In the genomic region with DNA sequence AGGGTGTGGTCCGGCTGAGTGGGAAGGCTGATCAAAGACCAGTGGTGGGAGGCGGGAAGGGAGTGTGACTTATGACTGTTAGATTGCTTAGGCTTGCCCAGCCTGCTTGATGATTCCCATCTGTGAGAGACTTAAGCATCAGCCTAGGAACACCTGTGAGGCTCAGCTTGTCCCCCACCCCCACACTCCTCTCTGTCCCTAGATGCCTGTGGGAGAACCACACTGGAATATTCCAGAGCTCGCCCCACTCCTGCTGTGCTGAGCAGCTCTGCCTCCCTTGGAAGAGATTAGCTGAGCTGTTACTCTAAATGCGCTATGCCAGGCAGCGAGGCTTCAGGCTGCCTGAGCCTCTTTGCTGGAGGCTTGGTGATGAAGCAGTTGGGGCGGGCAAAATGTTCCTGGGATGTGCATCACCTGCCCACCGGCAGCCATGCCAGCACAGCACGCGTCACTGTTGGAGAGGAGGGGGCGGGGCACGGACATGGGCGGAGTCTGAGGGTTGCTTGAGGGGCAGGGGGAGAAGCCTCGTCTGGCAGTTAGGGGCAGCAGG, we compare ENCODE assay signal across 8 mouse cellular contexts. TPM values are rescaled to one million over a fixed set of nuclear protein-coding genes. Genes with fewer than 3 reads are reported as not detected.
DNase-seq lines count a peak whose midpoint lies in the region; ATAC-seq and TF ChIP-seq lines count a peak whose summit lies in the region.
"Not testable (repeated sequence)": the region's sequence is repeated elsewhere in the genome, so short reads cannot be mapped to it uniquely, and the experiment has no call there.

No protein-coding gene starts in this region.

- not testable (repeated sequence) for H3K27ac ChIP-seq in forebrain, embryonic 14.5 days (ENCODE audit: low read depth, low read length); heart, embryonic 16.5 days (ENCODE audit: low read length)
- peak overlapping the region; percentile 64; the same call in 1 of the 2 replicates for H3K27ac ChIP-seq in limb, embryonic 10.5 days

- H3K4me1 ChIP-seq in forebrain, embryonic 14.5 days (ENCODE audit: control insufficient read depth, insufficient read depth, low read length): not testable (repeated sequence)
- peaks cover 26% of the 10 kb centered on the region for H3K4me1 ChIP-seq in heart, embryonic 16.5 days (ENCODE audit: control insufficient read depth, insufficient read depth, low read length)
- peaks cover 52% of the 10 kb centered on the region for H3K4me1 ChIP-seq in limb, embryonic 10.5 days

- peak; percentile 64 for ATAC-seq in forebrain, embryonic 14.5 days
- not testable (repeated sequence) for ATAC-seq in heart, embryonic 16.5 days (replicated peaks; ENCODE audit: extremely low read depth, insufficient read depth, low FRiP score)
- ATAC-seq in megakaryocyte, adult 5-6 weeks (ENCODE audit: poor library complexity, severe bottlenecking): peak; percentile 59; the same call in 1 of the 2 replicates

- peak; percentile 76 for DNase-seq in brain, embryonic 14.5 days (ENCODE audit: low read depth)
- peak; percentile 55 for DNase-seq in forebrain, embryonic 14.5 days (ENCODE audit: low spot score)
- DNase-seq in kidney, postnatal 10 days: peak; percentile 69
- peak; percentile 81 for DNase-seq in limb, embryonic 10.5 days (ENCODE audit: low spot score)
- DNase-seq in retina, postnatal 1 day: peak; percentile 79
- DNase-seq in thymus, postnatal 4 days: peak; percentile 77

- TF ChIP-seq POLR2A in brain, embryonic 14.5 days (IDR thresholded peaks at IDR 0.05; ENCODE audit: borderline replicate concordance, extremely low read depth, insufficient read depth, insufficient read length, poor library complexity, severe bottlenecking): not testable (repeated sequence)

- not testable (repeated sequence) for H3K27me3 ChIP-seq in forebrain, embryonic 14.5 days (replicated peaks; ENCODE audit: control insufficient read depth, insufficient read depth, low read length); heart, embryonic 16.5 days (ENCODE audit: control insufficient read depth, insufficient read depth, low read length)
- H3K27me3 ChIP-seq in limb, embryonic 10.5 days (ENCODE audit: low read depth, poor library complexity, severe bottlenecking): peaks cover 31% of the 10 kb centered on the region; the same call in 1 of the 2 replicates

- 3% methylated on average over 11 of the region's 13 CpGs for WGBS in forebrain, embryonic 14.5 days
- WGBS in heart, embryonic 16.5 days: 3% methylated on average over 11 of the region's 13 CpGs
- WGBS in limb, embryonic 10.5 days: 3% methylated on average over 13 of the region's 13 CpGs

- H3K36me3 ChIP-seq in forebrain, embryonic 14.5 days (ENCODE audit: control insufficient read depth, insufficient read depth, low read length); heart, embryonic 16.5 days (ENCODE audit: control insufficient read depth, insufficient read depth): not testable (repeated sequence)
- peaks cover 32% of the 10 kb centered on the region for H3K36me3 ChIP-seq in limb, embryonic 10.5 days

- H3K9me3 ChIP-seq in forebrain, embryonic 14.5 days (replicated peaks; ENCODE audit: control insufficient read depth, low read length); heart, embryonic 16.5 days (replicated peaks; ENCODE audit: control insufficient read depth, low read length); limb, embryonic 10.5 days (replicated peaks): not testable (repeated sequence)

- peak overlapping the region; percentile 23; the same call in 1 of the 2 replicates for H3K4me2 ChIP-seq in forebrain, embryonic 14.5 days (ENCODE audit: low read length)
- H3K4me2 ChIP-seq in heart, embryonic 16.5 days (ENCODE audit: low read depth, low read length): peak overlapping the region; percentile 46; the same call in 1 of the 2 replicates

- not testable (repeated sequence) for H3K4me3 ChIP-seq in forebrain, embryonic 14.5 days (ENCODE audit: low read depth, low read length); heart, embryonic 16.5 days (ENCODE audit: low read length)
- peak overlapping the region; percentile 35 for H3K4me3 ChIP-seq in limb, embryonic 10.5 days

- H3K9ac ChIP-seq in forebrain, embryonic 14.5 days (ENCODE audit: low read length); heart, embryonic 16.5 days (ENCODE audit: low read length): not testable (repeated sequence)

- TF ChIP-seq CTCF in brain, embryonic 14.5 days (IDR thresholded peaks at IDR 0.05; ENCODE audit: borderline replicate concordance, extremely low read depth, insufficient read depth, insufficient read length): not testable (repeated sequence)

RNA-seq across cellular contexts. Expression of a gene that starts 48.7 kb away (rescaled TPM):
- polyA plus RNA-seq in brain, embryonic 14.5 days (2012; rRNA removed): 27.6 and 33.0 TPM in 2 replicates
- 5.6 and 6.0 TPM in 2 replicates for polyA plus RNA-seq in forebrain, embryonic 14.5 days (2014; fragmentation: Nextera tagmentation; extraction: Ambion mirVana)
- 8.6 and 8.9 TPM in 2 replicates for polyA plus RNA-seq in heart, embryonic 16.5 days (2015; fragmentation: Nextera tagmentation; extraction: Ambion mirVana)
- 23.8 and 32.1 TPM in 2 replicates for polyA plus RNA-seq in limb, embryonic 10.5 days (2016; fragmentation: Nextera tagmentation; extraction: Ambion mirVana)
- total RNA-seq in megakaryocyte, adult 5-6 weeks (2015): 0.18 TPM in 1 of 2 replicates, not detected in the other
- 0.04 and 0.08 TPM in 2 replicates for total RNA-seq in megakaryocyte, adult 5-6 weeks (2017)
